Mouse (Mus musculus): ENCODE results near the gene Prmt7.
"Not testable (repeated sequence)": the region's sequence is repeated elsewhere in the genome, so short reads cannot be mapped to it uniquely, and the experiment has no call there.

Gene Prmt7

GRCm38 (mm10) chr8:106210821-106211345 is at the start of gene Prmt7, which contains the start of gene Slc7a6os:
Prmt7 (plus strand) TSS chr8:106210936.
Slc7a6os (minus strand) TSS chr8:106210935.
- in situ Hi-C loops (cut with MboI, MseI): loop anchor here (5.0 kb wide), 1 partner anchor 44 kb away; the partner anchor contains the start of gene Slc7a6

GRCm38 (mm10) chr8:106163251-106163650 is 47.5 kb upstream of the Prmt7 start:
- in situ Hi-C loops (cut with MboI, MseI): no loop called here

GRCm38 (mm10) chr8:106165460-106165859 is 45.3 kb upstream of the Prmt7 start:
- in situ Hi-C loops (cut with MboI, MseI): loop anchor here (5.0 kb wide), 2 partner anchors 47 to 247 kb away; partner anchors contain the start of genes Prmt7 and Slc7a6os

GRCm38 (mm10) chr8:106168356-106169016 is 42.2 kb upstream of the Prmt7 start, which contains the start of gene Slc7a6:
Slc7a6 (plus strand) TSS chr8:106168857.
- in situ Hi-C loops (cut with MboI, MseI): loop anchor here (5.0 kb wide), 2 partner anchors 44 to 244 kb away; partner anchors contain the start of genes Prmt7 and Slc7a6os

- in situ Hi-C loops (cut with MboI, MseI): loop anchor here (5.0 kb wide), 2 partner anchors 43 to 243 kb away; partner anchors contain the start of genes Prmt7 and Slc7a6os
Observed at GRCm38 (mm10) chr8:106169017-106169933, 41.5 kb upstream of the Prmt7 start.

GRCm38 (mm10) chr8:106169934-106170480 is 40.7 kb upstream of the Prmt7 start:
- in situ Hi-C loops (cut with MboI, MseI): loop anchor here (5.0 kb wide), 2 partner anchors 42 to 242 kb away; partner anchors contain the start of genes Prmt7 and Slc7a6os

- in situ Hi-C loops (cut with MboI, MseI): no loop called here
Observed at GRCm38 (mm10) chr8:106173566-106173965, 37.2 kb upstream of the Prmt7 start.

GRCm38 (mm10) chr8:106176891-106177290 is 33.8 kb upstream of the Prmt7 start:
- in situ Hi-C loops (cut with MboI, MseI): no loop called here

- in situ Hi-C loops (cut with MboI, MseI): no loop called here
Observed at GRCm38 (mm10) chr8:106177594-106177993, 33.1 kb upstream of the Prmt7 start.

GRCm38 (mm10) chr8:106178428-106178827 is 32.3 kb upstream of the Prmt7 start:
- in situ Hi-C loops (cut with MboI, MseI): no loop called here

- in situ Hi-C loops (cut with MboI, MseI): no loop called here
Observed at GRCm38 (mm10) chr8:106185628-106186270, 25.0 kb upstream of the Prmt7 start.

GRCm38 (mm10) chr8:106186394-106186793 is 24.3 kb upstream of the Prmt7 start:
- in situ Hi-C loops (cut with MboI, MseI): no loop called here

GRCm38 (mm10) chr8:106189162-106189561 is 21.6 kb upstream of the Prmt7 start:
- in situ Hi-C loops (cut with MboI, MseI): no loop called here

- in situ Hi-C loops (cut with MboI, MseI): no loop called here
Observed at GRCm38 (mm10) chr8:106191639-106192038, 19.1 kb upstream of the Prmt7 start.

- in situ Hi-C loops (cut with MboI, MseI): no loop called here
Observed at GRCm38 (mm10) chr8:106193162-106193561, 17.6 kb upstream of the Prmt7 start.

GRCm38 (mm10) chr8:106194062-106194461 is 16.7 kb upstream of the Prmt7 start:
- in situ Hi-C loops (cut with MboI, MseI): no loop called here

GRCm38 (mm10) chr8:106198741-106199140 is 12.0 kb upstream of the Prmt7 start:
- in situ Hi-C loops (cut with MboI, MseI): no loop called here

- in situ Hi-C loops (cut with MboI, MseI): not testable (repeated sequence)
Observed at GRCm38 (mm10) chr8:106199596-106199995, 11.1 kb upstream of the Prmt7 start.

- in situ Hi-C loops (cut with MboI, MseI): loop anchor here (5.0 kb wide), 1 partner anchor 43 kb away; the partner anchor contains the start of gene Slc7a6
Observed at GRCm38 (mm10) chr8:106210035-106210731, 553 bp upstream of the Prmt7 start.

GRCm38 (mm10) chr8:106211421-106211820 is 685 bp downstream of the Prmt7 start:
- in situ Hi-C loops (cut with MboI, MseI): loop anchor here (5.0 kb wide), 1 partner anchor 44 kb away; the partner anchor contains the start of gene Slc7a6
